Mouse (Mus musculus): ENCODE data around the gene Adam34.
"Not testable (repeated sequence)": the region's sequence is repeated elsewhere in the genome, so short reads cannot be mapped to it uniquely, and the experiment has no call there.

Adam34 gene

GRCm38 (mm10) chr8:43709949-43710348 lies at the start of gene Adam34:
Gene Adam34, minus strand, starts transcription at chr8:43710049.
- in situ Hi-C loops (cut with MboI; ENCODE audit: low pct_unique_long_range_greater_than_20kb in 1 of 2, low sequenced_read_pairs in 2 of 2, unreplicated experiment in 1 of 2): no loop called here

- in situ Hi-C loops (cut with MboI; ENCODE audit: low pct_unique_long_range_greater_than_20kb in 1 of 2, low sequenced_read_pairs in 2 of 2, unreplicated experiment in 1 of 2): no loop called here
Measured at GRCm38 (mm10) chr8:43627176-43627575, 82.7 kb downstream of the Adam34 start, which contains the start of gene Gm5346. Gene Gm5346, minus strand, starts transcription at chr8:43627276.

GRCm38 (mm10) chr8:43616046-43616445 lies 93.8 kb downstream of the Adam34 start:
- in situ Hi-C loops (cut with MboI; ENCODE audit: low pct_unique_long_range_greater_than_20kb in 1 of 2, low sequenced_read_pairs in 2 of 2, unreplicated experiment in 1 of 2): no loop called here

GRCm38 (mm10) chr8:43603657-43604056 lies 106.2 kb downstream of the Adam34 start:
- in situ Hi-C loops (cut with MboI; ENCODE audit: low pct_unique_long_range_greater_than_20kb in 1 of 2, low sequenced_read_pairs in 2 of 2, unreplicated experiment in 1 of 2): not testable (repeated sequence)

- in situ Hi-C loops (cut with MboI; ENCODE audit: low pct_unique_long_range_greater_than_20kb in 1 of 2, low sequenced_read_pairs in 2 of 2, unreplicated experiment in 1 of 2): not testable (repeated sequence)
Measured at GRCm38 (mm10) chr8:43603166-43603565, 106.7 kb downstream of the Adam34 start.
